In the genomic region with DNA sequence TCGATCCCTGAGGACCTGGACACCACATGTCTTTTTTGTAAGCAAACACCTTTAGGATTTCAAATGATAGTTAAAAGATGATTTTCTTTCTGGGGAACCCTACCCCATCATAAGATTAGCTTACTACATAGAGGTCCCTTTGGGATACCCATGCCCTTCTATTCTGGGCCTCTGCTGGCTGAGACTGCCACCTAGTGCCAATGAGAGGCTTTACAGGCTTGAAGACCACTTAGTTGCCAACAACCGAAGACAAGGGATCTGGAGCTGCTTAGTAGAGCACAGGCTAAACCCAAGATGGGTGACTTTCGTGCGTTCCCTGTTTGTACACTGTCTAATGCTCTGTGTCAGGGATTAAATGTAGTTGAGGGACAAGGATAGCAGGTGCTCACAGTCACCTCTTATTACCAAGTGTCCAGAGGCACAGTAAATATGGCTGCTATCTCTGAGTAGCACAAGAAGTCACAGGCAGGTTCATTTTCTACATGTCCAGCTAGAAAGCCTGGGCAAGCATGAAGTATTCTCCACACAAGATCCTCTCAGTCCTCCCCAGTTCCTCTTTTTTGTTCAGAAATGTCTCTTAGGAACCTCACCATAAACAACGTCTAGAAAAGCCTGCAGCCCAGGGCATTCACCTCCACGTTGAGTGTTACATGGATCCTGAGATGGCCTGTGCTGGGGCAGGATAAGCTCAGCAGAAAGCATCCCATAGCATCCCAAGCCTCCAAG, we compare ENCODE assay signal across 9 mouse cellular contexts. TPM values are rescaled to one million over a fixed set of nuclear protein-coding genes. Genes with fewer than 3 reads are reported as not detected.
DNase-seq lines count a peak whose midpoint lies in the region; ATAC-seq and TF ChIP-seq lines count a peak whose summit lies in the region.
"Had no signal": no experiment of that assay in that cellular context is flagged by ENCODE, and none has a peak within 500 bp of the region (broad histone marks: within the 10 kb centered on the region; RNA-seq: fewer than 3 reads in every experiment).

No protein-coding gene starts in this region.

- WGBS in forebrain, embryonic 14.5 days = 71% methylated on average over 6 of the region's 6 CpGs
- 64% methylated on average over 6 of the region's 6 CpGs for WGBS in hindbrain, embryonic 11.5 days
- 67% methylated on average over 6 of the region's 6 CpGs for WGBS in midbrain, postnatal 0 days

- no peaks in the 10 kb centered on the region for H3K27me3 ChIP-seq in forebrain, embryonic 14.5 days (replicated peaks; ENCODE audit: control insufficient read depth, insufficient read depth, low read length)
- H3K27me3 ChIP-seq in hindbrain, embryonic 11.5 days (ENCODE audit: control insufficient read depth, insufficient read depth, low read length) = no peaks in the 10 kb centered on the region
- no peaks in the 10 kb centered on the region for H3K27me3 ChIP-seq in midbrain, postnatal 0 days (ENCODE audit: insufficient read depth, low read length)
- H3K27me3 ChIP-seq: heart, embryonic 13.5 days had no signal

- ATAC-seq in forebrain, embryonic 14.5 days = peak; percentile 54; the same call in 1 of the 2 replicates
- no peak for ATAC-seq in hindbrain, embryonic 11.5 days (ENCODE audit: low FRiP score)
- no peak; the same call in 1 of the 2 replicates for ATAC-seq in midbrain, postnatal 0 days (ENCODE audit: low FRiP score)

- DNase-seq in urinary bladder, postnatal 25 days (ENCODE audit: low spot score) = peak; percentile 19
- DNase-seq in urinary bladder, adult 2 months (ENCODE audit: low spot score) = no peak
- DNase-seq in brain, adult 2 months (ENCODE audit: low read depth, low spot score) = peak; percentile 84
- DNase-seq in forebrain, embryonic 14.5 days (ENCODE audit: low spot score) = peak; percentile 73
- DNase-seq in hindbrain, embryonic 11.5 days (ENCODE audit: low spot score) = peak; percentile 69
- peak; percentile 41 to 46 for DNase-seq in left cerebral cortex, postnatal 36 days (ENCODE audit: low spot score in 2 of 2)
- DNase-seq in midbrain, postnatal 0 days (ENCODE audit: low spot score) = peak; percentile 77
- DNase-seq in thymus, postnatal 4 days = peak; percentile 63

- intact Hi-C loops in left cerebral cortex, postnatal 36 days (cut with DNase I) = no loop called here

- H3K27ac ChIP-seq in forebrain, embryonic 14.5 days (ENCODE audit: low read depth, low read length) = no peak overlapping the region
- no peak overlapping the region for H3K27ac ChIP-seq in hindbrain, embryonic 11.5 days (ENCODE audit: low read depth, low read length)
- H3K27ac ChIP-seq in midbrain, postnatal 0 days (ENCODE audit: low read depth, low read length) = no peak overlapping the region
- H3K27ac ChIP-seq: heart, embryonic 13.5 days had no signal

- H3K4me1 ChIP-seq in forebrain, embryonic 14.5 days (ENCODE audit: control insufficient read depth, insufficient read depth, low read length) = no peaks in the 10 kb centered on the region; the same call in 1 of the 2 replicates
- H3K4me1 ChIP-seq in hindbrain, embryonic 11.5 days (replicated peaks; ENCODE audit: control insufficient read depth, insufficient read depth, low read length) = no peaks in the 10 kb centered on the region; the same call in 1 of the 2 replicates
- H3K4me1 ChIP-seq in midbrain, postnatal 0 days (ENCODE audit: insufficient read depth, low read length) = peaks cover 2% of the 10 kb centered on the region; the same call in 1 of the 2 replicates

- H3K4me2 ChIP-seq in forebrain, embryonic 14.5 days (ENCODE audit: low read length) = no peak overlapping the region
- H3K4me2 ChIP-seq in hindbrain, embryonic 11.5 days (replicated peaks; ENCODE audit: low read depth, low read length) = no peak overlapping the region
- H3K4me2 ChIP-seq in midbrain, postnatal 0 days (ENCODE audit: low read depth, low read length, poor library complexity, severe bottlenecking) = no peak overlapping the region

- no peaks in the 10 kb centered on the region for H3K9me3 ChIP-seq in forebrain, embryonic 14.5 days (replicated peaks; ENCODE audit: control insufficient read depth, low read length)
- H3K9me3 ChIP-seq in hindbrain, embryonic 11.5 days (ENCODE audit: control insufficient read depth, low read length) = no peaks in the 10 kb centered on the region
- H3K9me3 ChIP-seq in midbrain, postnatal 0 days (ENCODE audit: low read length) = no peaks in the 10 kb centered on the region
- H3K9me3 ChIP-seq: heart, embryonic 13.5 days had no signal

- H3K36me3 ChIP-seq in forebrain, embryonic 14.5 days (ENCODE audit: control insufficient read depth, insufficient read depth, low read length) = no peaks in the 10 kb centered on the region
- no peaks in the 10 kb centered on the region for H3K36me3 ChIP-seq in hindbrain, embryonic 11.5 days (ENCODE audit: control insufficient read depth, insufficient read depth, low read length)
- no peaks in the 10 kb centered on the region for H3K36me3 ChIP-seq in midbrain, postnatal 0 days (ENCODE audit: insufficient read depth, low read length)
- H3K36me3 ChIP-seq: heart, embryonic 13.5 days had no signal

- peak; percentile 82 for TF ChIP-seq CTCF in midbrain, postnatal 0 days (IDR thresholded peaks at IDR 0.05)

- H3K4me3 ChIP-seq in forebrain, embryonic 14.5 days (ENCODE audit: low read depth, low read length) = no peak overlapping the region
- H3K4me3 ChIP-seq in hindbrain, embryonic 11.5 days (ENCODE audit: low read depth, low read length) = no peak overlapping the region
- no peak overlapping the region for H3K4me3 ChIP-seq in midbrain, postnatal 0 days (ENCODE audit: low read depth, low read length)

- H3K9ac ChIP-seq in forebrain, embryonic 14.5 days (ENCODE audit: low read length) = no peak overlapping the region
- no peak overlapping the region for H3K9ac ChIP-seq in hindbrain, embryonic 11.5 days (ENCODE audit: low read depth, low read length)
- no peak overlapping the region for H3K9ac ChIP-seq in midbrain, postnatal 0 days (replicated peaks; ENCODE audit: low read length, poor library complexity, severe bottlenecking)

RNA-seq across cellular contexts. Expression of a gene that starts 37.6 kb away (rescaled TPM):
- 52.2 and 65.8 TPM in 2 replicates for polyA plus RNA-seq in urinary bladder, adult 2 months (2012; rRNA removed)
- 97.5 and 104 TPM in 2 replicates for polyA plus RNA-seq in forebrain, embryonic 14.5 days (2014; fragmentation: Nextera tagmentation; extraction: Ambion mirVana)
- polyA plus RNA-seq in hindbrain, embryonic 11.5 days (2014; fragmentation: Nextera tagmentation; extraction: Ambion mirVana) = 67.2 and 75.3 TPM in 2 replicates
- total RNA-seq in left cerebral cortex, postnatal 36 days (2021) = 10 to 100 TPM; 57.2 to 57.7 TPM
- total RNA-seq in midbrain, postnatal 0 days (2014; rRNA removed) = 94.5 and 95.7 TPM in 2 replicates
- polyA plus RNA-seq in midbrain, postnatal 0 days (2015; fragmentation: Nextera tagmentation; extraction: Ambion mirVana) = 89.0 and 98.1 TPM in 2 replicates
